Mouse (Mus musculus) midbrain, embryonic 10.5 days (tissue): ENCODE data around the gene Prkar2a. TPM values are rescaled to one million over a fixed set of nuclear protein-coding genes. Genes with fewer than 3 reads are reported as not detected.
A peak's percentile ranks its signal among the peaks of the same experiment; 100 is the strongest.

Experiments used
- DNase-seq: peaks from one replicate; pipeline ENCODE4 v3.0.0-alpha.2; 2017; ENCODE audit warnings: low spot score
- H3K27ac ChIP-seq: fragments of 300-500 bp; sonication (generic); replicated peaks from 2 replicates; pipeline ENCODE4 v1.5.1; 2016; ENCODE audit warnings: mild to moderate bottlenecking
- H3K27me3 ChIP-seq: fragments of 300-500 bp; sonication (generic); 2 replicates; pipeline ENCODE4 v1.6.1; 2016; ENCODE audit warnings: low read depth, mild to moderate bottlenecking; ENCODE audit not compliant: poor library complexity, severe bottlenecking
- H3K36me3 ChIP-seq: fragments of 300-500 bp; sonication (generic); 2 replicates; pipeline ENCODE4 v1.6.1; 2016; ENCODE audit warnings: mild to moderate bottlenecking, moderate library complexity
- H3K4me1 ChIP-seq: fragments of 300-500 bp; sonication (generic); 2 replicates; pipeline ENCODE4 v1.6.1; 2016
- H3K4me3 ChIP-seq: fragments of 300-500 bp; sonication (generic); 2 replicates; pipeline ENCODE4 v1.5.1; 2016; ENCODE audit warnings: mild to moderate bottlenecking, moderate library complexity
- H3K9me3 ChIP-seq: fragments of 300-500 bp; sonication (generic); replicated peaks from 2 replicates; pipeline ENCODE4 v1.6.1; 2016; ENCODE audit warnings: mild to moderate bottlenecking
- WGBS: fragments of 180-500 bp; shearing (Covaris S2); methylation state at CpG from one replicate; pipeline ENCODE4 v1.1.7; 2016; 5-methylcytosine and 5-hydroxymethylcytosine counted together
- polyA plus RNA-seq: library from polyadenylated mRNA; unstranded; fragments of >200 nt; fragmentation: Nextera tagmentation; extraction: Ambion mirVana; gene quantifications from 2 replicates; pipeline ENCODE4 v1.2.1, GENCODE M21; 2016

The Prkar2a gene
- polyA plus RNA-seq, 1 experiment from 2014 or later: 34.6 TPM

DNA sequence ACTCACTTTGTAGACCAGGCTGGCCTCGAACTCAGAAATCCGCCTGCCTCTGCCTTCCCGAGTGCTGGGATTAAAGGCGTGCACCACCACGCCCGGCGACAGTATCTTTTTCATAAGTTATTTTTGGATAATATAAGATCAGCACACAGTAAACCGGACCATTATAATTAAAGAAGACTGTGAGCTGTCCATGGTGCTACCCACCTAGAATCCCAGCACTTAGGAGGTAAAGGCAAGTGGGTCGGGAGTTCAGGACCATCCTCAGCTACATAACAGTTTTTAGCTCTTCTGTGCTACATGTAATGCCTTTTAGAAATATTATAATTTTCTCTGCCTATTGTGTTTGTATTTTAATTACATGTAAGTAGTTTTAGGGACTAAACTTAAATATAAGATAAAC, 52.9 kb downstream of the Prkar2a start:
- Histone ChIP-seq H3K4me1 (0 out of 2 replicates have a peak, but pooled peaks cover under 1% of the 10 kb centered on the region), H3K9me3 (no peaks in the 10 kb centered on the region), H3K36me3 (peaks cover 65% of the 10 kb centered on the region), H3K27me3 (no peaks in the 10 kb centered on the region), H3K4me3 (no peak overlapping the region), H3K27ac (no peak overlapping the region)
- 91% methylated on average over 9 of the region's 9 CpGs for WGBS
- no peak for DNase-seq

DNA sequence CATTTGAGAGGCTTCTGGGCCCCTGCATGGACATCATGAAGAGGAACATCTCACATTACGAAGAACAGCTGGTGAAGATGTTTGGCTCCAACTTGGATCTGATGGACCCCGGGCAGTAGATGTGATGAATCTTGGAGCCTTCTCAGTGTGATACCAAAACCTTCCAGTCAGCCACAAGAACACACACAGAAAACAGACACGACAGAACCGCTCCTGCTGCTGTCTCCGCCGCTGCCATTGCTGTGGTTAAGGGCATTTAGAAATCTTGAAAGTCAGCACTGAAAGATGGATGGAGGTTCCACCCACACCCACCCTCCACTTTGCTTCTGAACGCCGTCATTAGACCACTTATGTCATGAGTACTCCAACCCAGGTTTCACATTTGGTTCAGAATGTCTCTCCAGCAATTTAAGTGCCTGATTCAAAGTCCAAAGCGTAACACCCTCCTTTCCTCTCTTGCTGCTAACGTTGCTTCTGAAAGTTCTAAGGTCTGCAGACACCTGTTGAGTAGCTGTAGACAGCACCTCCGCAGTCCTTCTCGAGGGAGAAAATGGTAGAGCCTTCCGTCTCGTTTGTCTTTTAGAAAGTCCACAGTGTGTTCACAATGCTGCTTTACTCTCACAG, 57.9 kb downstream of the Prkar2a start:
- 89% methylated on average over 14 of the region's 14 CpGs for WGBS
- no peak overlapping the region for H3K27ac ChIP-seq
- H3K4me3 ChIP-seq: no peak overlapping the region
- peaks cover 69% of the 10 kb centered on the region for H3K36me3 ChIP-seq
- H3K9me3 ChIP-seq: no peaks in the 10 kb centered on the region
- H3K27me3 ChIP-seq: no peaks in the 10 kb centered on the region
- peaks cover 15% of the 10 kb centered on the region for H3K4me1 ChIP-seq
- no peak for DNase-seq

DNA sequence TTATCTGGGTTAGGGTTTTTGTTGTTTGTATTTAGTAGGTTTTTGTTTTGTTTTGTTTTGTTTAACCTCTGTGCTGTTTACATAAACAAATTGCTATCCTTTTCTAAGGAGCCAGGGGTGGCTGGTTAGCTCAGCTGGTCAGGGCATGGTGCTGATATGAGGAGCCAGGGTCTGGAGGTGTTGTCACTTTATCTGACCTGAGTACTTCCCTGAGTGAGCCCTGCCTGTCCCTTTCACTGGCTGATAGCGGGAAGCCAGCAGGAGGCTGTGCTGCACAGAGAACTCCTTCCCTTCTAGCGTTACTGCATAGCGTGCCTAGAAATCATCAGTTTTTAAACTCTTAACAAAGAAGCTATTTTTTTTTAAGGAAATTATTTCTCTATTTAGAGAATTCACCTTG, 58.6 kb downstream of the Prkar2a start:
- no peak for DNase-seq
- Histone ChIP-seq H3K27ac (no peak overlapping the region), H3K27me3 (no peaks in the 10 kb centered on the region), H3K4me1 (peaks cover 15% of the 10 kb centered on the region), H3K36me3 (peaks cover 62% of the 10 kb centered on the region), H3K9me3 (no peaks in the 10 kb centered on the region), H3K4me3 (no peak overlapping the region)
- 77% methylated on average over 3 of the region's 3 CpGs for WGBS

DNA sequence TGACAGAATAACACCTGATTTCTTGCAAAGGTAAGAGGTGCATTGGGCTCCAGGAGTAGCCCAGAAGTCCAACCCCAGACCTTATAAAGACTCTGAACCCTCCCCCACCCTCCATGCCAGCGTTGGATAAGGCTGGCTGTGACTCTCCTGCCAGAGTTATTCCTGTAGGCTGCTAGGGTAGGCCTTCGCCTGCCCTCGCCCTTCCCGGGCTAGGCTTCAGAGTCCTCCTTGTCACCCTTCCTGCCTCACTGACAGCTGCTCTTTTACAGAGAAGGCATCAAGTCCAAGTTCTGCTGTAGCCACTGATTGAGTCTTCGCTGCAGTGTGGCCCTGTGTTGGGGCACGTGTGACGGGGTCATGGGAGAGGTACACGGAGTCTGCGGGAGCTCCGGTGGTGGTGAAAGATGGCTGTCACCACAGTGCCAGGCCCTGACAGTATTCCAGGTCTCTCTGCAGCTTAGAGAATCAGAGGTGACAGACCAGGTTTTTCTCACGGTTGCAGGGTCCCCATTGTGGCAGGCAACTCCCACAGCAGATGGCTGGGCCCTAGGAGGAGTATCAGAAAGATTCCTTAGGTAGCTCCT, 59.6 kb downstream of the Prkar2a start:
- no peak for DNase-seq
- WGBS: 83% methylated on average over 11 of the region's 11 CpGs
- Histone ChIP-seq H3K4me3 (no peak overlapping the region), H3K9me3 (no peaks in the 10 kb centered on the region), H3K27ac (peak overlapping the region; percentile 58), H3K27me3 (no peaks in the 10 kb centered on the region), H3K4me1 (peaks cover 15% of the 10 kb centered on the region), H3K36me3 (peaks cover 53% of the 10 kb centered on the region)

DNA sequence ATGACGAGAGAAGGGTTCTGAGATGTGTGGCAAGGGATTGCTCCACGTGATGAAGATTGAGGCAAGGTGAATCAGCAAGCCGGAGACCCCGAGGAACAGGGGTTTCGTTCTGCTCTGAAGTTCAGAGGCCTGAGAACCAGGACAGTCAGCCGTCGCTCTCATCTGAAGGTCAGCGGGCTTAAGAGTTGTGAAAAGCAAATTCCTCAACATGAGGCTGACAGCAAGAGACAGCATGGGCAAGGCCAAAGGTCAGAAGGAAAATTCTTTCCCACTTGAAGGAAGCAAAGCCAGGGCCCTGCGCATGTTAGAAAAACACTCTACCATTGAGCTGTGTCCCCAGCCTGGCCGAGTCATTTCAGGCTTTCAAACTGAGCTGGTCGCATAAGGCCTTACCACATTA, 61.5 kb downstream of the Prkar2a start:
- Histone ChIP-seq H3K27ac (no peak overlapping the region), H3K4me1 (peaks cover 15% of the 10 kb centered on the region), H3K27me3 (no peaks in the 10 kb centered on the region), H3K4me3 (no peak overlapping the region), H3K9me3 (no peaks in the 10 kb centered on the region), H3K36me3 (peaks cover 35% of the 10 kb centered on the region)
- DNase-seq: no peak
- WGBS: 88% methylated on average over 11 of the region's 11 CpGs

DNA sequence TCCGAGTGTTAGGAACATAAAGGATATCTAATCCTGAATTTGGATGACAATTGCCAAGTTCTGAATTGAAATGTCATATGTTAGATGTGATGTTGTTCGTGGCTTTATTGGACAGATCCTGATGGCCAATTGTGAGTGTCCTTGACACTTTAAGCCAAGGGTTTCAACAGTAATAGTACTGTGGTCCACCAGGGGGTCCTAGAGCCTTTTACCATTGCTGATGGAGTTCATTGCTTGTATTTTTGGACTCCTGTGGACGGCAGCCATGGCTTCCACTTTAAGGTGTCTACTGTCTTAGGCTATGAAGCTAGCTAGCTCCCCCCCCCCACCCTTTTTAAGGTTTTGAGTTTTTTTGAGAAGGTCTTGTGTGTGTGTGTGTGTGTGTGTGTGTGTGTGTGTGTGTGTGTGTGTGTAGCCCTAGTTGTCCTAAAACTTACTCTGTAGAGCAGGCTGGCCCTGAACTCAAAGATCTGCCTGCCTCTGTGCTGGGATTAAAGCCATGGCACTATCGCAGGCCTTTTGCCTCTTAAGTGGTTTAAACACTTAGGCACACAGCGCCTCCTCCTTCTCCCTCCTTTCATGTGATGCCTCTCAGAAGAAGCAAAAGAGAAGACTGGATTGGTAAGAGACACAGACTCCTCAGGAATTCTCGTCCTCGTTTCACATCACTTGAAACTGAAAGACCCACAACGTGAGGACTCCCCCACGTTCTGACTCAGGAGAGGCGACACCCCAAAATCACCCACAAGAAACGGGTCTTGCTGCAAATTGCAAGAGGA, 63.2 kb downstream of the Prkar2a start:
- H3K36me3 ChIP-seq: peaks cover 18% of the 10 kb centered on the region
- 90% methylated on average over 11 of the region's 11 CpGs for WGBS
- no peak overlapping the region for H3K4me3 ChIP-seq
- no peaks in the 10 kb centered on the region for H3K27me3 ChIP-seq
- H3K4me1 ChIP-seq: peaks cover 17% of the 10 kb centered on the region
- no peak overlapping the region for H3K27ac ChIP-seq
- H3K9me3 ChIP-seq: no peaks in the 10 kb centered on the region
- DNase-seq: no peak

DNA sequence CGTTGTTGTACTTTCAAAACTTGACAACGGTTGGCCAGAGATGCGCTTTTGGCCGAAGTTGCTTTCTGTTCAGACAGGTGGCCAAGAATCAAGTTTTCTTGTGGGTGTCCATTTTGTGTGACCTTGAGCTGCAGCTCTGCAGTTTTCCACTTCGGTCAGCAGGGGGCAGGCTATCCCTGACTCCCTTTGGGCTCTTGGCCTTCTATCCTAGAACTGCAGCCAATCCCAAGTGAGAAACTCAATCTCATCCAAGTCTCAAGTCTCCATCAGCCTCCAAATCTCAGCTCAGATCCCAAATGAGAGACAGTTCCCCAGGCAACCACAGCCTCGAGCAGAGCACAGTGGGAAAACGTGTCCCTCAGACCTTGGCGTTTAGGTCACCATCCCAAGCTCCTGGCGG, 64.2 kb downstream of the Prkar2a start:
- H3K27me3 ChIP-seq: no peaks in the 10 kb centered on the region
- WGBS: 69% methylated on average over 9 of the region's 9 CpGs
- H3K4me3 ChIP-seq: no peak overlapping the region
- H3K27ac ChIP-seq: no peak overlapping the region
- peaks cover 8% of the 10 kb centered on the region for H3K36me3 ChIP-seq
- no peaks in the 10 kb centered on the region for H3K9me3 ChIP-seq
- peaks cover 16% of the 10 kb centered on the region for H3K4me1 ChIP-seq
- peak; percentile 56 for DNase-seq

DNA sequence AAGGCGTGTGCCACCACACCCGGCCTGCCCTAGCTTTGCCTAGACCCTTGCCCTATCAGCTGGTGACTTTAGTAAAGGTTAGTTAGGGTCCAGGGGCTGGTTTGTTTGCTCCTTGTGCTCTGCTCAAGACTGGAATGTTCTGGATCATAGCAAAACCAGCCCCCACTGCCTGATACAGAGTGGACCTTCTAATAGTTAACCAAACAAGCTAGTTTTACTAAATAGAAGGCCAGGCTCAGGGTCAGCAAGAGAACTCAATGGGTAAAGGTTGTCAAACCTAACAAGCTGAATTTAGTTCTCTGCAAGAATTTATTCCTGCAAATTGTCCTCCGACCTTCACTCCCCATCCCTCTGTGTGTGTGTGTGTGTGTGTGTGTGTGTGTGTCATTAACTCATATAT, 64.9 kb downstream of the Prkar2a start:
- H3K36me3 ChIP-seq: peaks cover 2% of the 10 kb centered on the region; the same call in 1 of the 2 replicates
- 87% methylated on average over 3 of the region's 3 CpGs for WGBS
- H3K9me3 ChIP-seq: no peaks in the 10 kb centered on the region
- no peak overlapping the region for H3K4me3 ChIP-seq
- H3K27me3 ChIP-seq: no peaks in the 10 kb centered on the region
- DNase-seq: no peak
- peaks cover 9% of the 10 kb centered on the region for H3K4me1 ChIP-seq
- no peak overlapping the region for H3K27ac ChIP-seq

DNA sequence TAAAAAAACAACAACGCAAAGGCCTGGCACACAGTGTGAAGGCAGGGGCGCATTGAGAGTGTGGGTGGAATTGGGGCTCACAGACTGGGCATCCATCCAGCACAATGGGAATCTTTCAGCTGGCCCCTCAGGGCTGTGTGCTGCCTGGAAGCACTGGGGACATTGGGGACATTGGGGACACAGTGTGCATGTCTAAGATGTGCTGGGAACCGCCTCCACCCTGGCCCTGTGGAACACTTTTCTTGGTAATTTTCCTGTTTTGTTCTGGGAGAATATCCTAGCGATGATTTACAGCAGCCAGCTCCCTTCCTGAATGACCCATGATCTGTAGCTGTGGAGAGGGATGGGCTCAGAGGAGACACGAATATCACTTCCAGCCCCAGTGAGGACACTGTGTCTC, 65.3 kb downstream of the Prkar2a start:
- no peaks in the 10 kb centered on the region for H3K27me3 ChIP-seq
- no peaks in the 10 kb centered on the region for H3K9me3 ChIP-seq
- DNase-seq: no peak
- WGBS: 91% methylated on average over 5 of the region's 5 CpGs
- H3K36me3 ChIP-seq: no peaks in the 10 kb centered on the region
- H3K4me1 ChIP-seq: peaks cover 5% of the 10 kb centered on the region
- H3K4me3 ChIP-seq: no peak overlapping the region
- H3K27ac ChIP-seq: no peak overlapping the region

DNA sequence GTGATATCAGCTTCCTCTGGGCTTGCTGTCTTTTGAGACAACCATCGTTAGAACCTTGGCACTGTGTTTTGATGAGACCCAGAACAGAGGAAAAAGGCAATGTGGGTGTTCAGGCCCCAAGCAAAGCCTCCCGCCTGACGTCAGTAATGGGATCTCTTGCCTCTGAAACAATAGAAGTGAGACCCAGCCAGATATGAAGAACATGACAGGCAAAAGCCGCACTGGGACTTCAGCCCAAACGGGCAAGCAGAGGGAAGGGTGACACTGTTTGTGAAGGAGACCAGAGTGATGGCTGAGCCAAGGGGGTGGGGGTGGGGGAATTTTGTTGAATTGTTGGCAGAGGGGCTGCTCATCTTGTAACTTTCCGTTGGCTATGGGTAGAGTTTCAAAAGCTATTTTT, 68.3 kb downstream of the Prkar2a start:
- no peak overlapping the region for H3K4me3 ChIP-seq
- WGBS: 81% methylated on average over 6 of the region's 6 CpGs
- DNase-seq: no peak
- no peaks in the 10 kb centered on the region for H3K27me3 ChIP-seq
- no peak overlapping the region for H3K27ac ChIP-seq
- 0 out of 2 replicates have a peak, but pooled peaks cover 2% of the 10 kb centered on the region for H3K4me1 ChIP-seq
- no peaks in the 10 kb centered on the region for H3K9me3 ChIP-seq
- H3K36me3 ChIP-seq: no peaks in the 10 kb centered on the region

DNA sequence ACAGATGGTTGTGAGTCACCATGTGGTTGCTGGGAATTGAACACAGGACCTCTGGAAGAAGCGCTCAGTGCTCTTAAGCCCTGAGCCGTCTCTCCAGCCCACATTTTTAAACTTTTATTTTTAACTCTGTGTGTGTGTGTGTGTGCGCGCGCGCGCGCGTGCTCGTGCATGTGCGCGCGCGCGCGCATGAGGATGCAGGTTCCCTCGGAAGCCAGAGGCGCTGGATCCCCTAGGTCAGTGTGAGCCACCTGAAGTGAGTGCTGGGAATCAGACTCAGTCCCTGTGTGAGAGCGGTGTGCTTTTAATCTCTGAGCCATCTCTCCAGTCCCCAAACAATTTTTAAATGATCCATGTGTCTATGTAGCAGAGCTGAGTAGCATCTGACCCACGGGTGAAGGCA, 70.0 kb downstream of the Prkar2a start:
- H3K9me3 ChIP-seq: no peaks in the 10 kb centered on the region
- no peaks in the 10 kb centered on the region for H3K27me3 ChIP-seq
- H3K4me1 ChIP-seq: 0 out of 2 replicates have a peak, but pooled peaks cover 2% of the 10 kb centered on the region
- H3K36me3 ChIP-seq: no peaks in the 10 kb centered on the region
- no peak for DNase-seq
- no peak overlapping the region for H3K27ac ChIP-seq
- H3K4me3 ChIP-seq: no peak overlapping the region
- whole genome bisulfite sequencing: 97% methylated on average over 20 of the region's 20 CpGs

DNA sequence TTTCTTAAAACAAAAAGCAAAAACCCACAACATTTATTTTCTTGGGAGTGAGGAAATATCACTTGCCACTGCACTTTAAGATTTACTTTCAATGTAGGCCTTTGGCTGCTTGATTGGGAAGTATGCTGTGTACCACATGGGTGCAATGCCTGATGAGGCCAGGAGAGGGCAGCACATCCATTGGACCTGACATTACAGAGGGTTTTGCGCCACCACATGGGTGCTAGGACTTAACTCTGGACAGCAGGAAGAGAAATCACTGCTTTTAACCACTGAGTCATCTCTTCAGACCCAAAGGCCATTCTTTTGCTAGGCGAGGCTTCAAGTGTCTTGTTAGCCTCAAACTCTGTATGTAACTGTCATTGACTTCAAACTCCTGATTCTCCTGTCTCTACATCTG, 70.7 kb downstream of the Prkar2a start:
- 0 out of 2 replicates have a peak, but pooled peaks cover 2% of the 10 kb centered on the region for H3K4me1 ChIP-seq
- H3K36me3 ChIP-seq: no peaks in the 10 kb centered on the region
- no peak overlapping the region for H3K4me3 ChIP-seq
- H3K9me3 ChIP-seq: no peaks in the 10 kb centered on the region
- no peak overlapping the region for H3K27ac ChIP-seq
- WGBS: 61% methylated on average over 2 of the region's 2 CpGs
- H3K27me3 ChIP-seq: no peaks in the 10 kb centered on the region
- peak; percentile 44 for DNase-seq

DNA sequence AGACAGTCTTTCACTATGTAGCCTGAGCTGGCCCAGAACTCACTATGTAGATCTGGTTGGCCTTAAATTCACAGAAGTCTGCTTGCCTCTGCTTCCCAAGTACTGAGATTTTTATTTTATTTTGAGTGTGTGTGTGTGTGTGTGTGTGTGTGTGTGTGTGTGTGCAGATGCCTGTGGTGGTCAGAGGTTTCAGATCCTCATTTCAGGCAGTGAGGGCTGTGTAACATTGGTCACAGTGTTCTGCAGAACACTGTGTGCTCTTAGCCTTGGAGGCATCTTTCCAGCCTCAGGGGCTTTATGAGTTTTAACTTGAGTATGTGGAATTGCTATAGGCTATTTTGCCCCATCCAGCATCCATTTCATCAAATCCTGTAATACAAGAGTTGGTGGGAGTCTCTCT, 72.4 kb downstream of the Prkar2a start:
- no peak overlapping the region for H3K4me3 ChIP-seq

More for the DNA sequence above, 72.4 kb downstream of the Prkar2a start:
- no peak for DNase-seq
- Histone ChIP-seq H3K4me1 (no peaks in the 10 kb centered on the region), H3K27ac (no peak overlapping the region), H3K36me3 (no peaks in the 10 kb centered on the region), H3K9me3 (no peaks in the 10 kb centered on the region), H3K27me3 (no peaks in the 10 kb centered on the region)
